Mouse (Mus musculus) brain, embryonic 14.5 days (tissue): ENCODE measurements around the gene Fbxl17.

ENCODE experiments used
- CTCF ChIP-seq: fragments of 200-500 bp; IDR thresholded peaks from 2 replicates; pipeline ENCODE4 v1.5.1; 2012; ENCODE audit warnings: inconsistent platforms, mild to moderate bottlenecking, moderate library complexity, borderline replicate concordance; ENCODE audit not compliant: insufficient read depth, insufficient read length; ENCODE audit errors: extremely low read depth
- POLR2A ChIP-seq: fragments of 200-500 bp; IDR thresholded peaks from 2 replicates; pipeline ENCODE4 v1.6.1; 2012; ENCODE audit warnings: mild to moderate bottlenecking, inconsistent platforms, borderline replicate concordance; ENCODE audit not compliant: poor library complexity, insufficient read depth, insufficient read length, severe bottlenecking; ENCODE audit errors: extremely low read depth

- TF ChIP-seq CTCF (no peak), POLR2A (no peak)
These were observed 341.9 kb downstream of the Fbxl17 start for GRCm38 (mm10) chr17:63157906-63158305.
